Mouse (Mus musculus) ES-E14 (cell line): ENCODE results near the gene Drd1. TPM values are rescaled to one million over a fixed set of nuclear protein-coding genes. Genes with fewer than 3 reads are reported as not detected.

Experiments used
- DNase-seq: peaks from one replicate; pipeline ENCODE4 v3.0.0-alpha.2; 2013; ENCODE audit warnings: low read depth, low spot score
- H3K27ac ChIP-seq: 2 replicates; pipeline ENCODE4 v1.5.1; 2012; ENCODE audit warnings: low read depth, mild to moderate bottlenecking, low read length, moderate library complexity, mixed read lengths; ENCODE audit not compliant: poor library complexity, insufficient read depth, severe bottlenecking
- H3K36me3 ChIP-seq: 2 replicates; pipeline ENCODE4 v1.6.1; 2012; ENCODE audit warnings: mild to moderate bottlenecking, low read length, moderate library complexity, mixed read lengths; ENCODE audit not compliant: control insufficient read depth, poor library complexity, insufficient read depth, severe bottlenecking
- H3K4me1 ChIP-seq, 2 experiments: fragments of 150-350 bp in 1 of 2; sonication (generic) in 1 of 2; 2 replicates each; pipeline ENCODE4 v1.6.1; 2012; ENCODE audit warnings: low read length in 2 of 2, mild to moderate bottlenecking in 1 of 2, mixed read lengths in 1 of 2; ENCODE audit not compliant: control insufficient read depth in 2 of 2, insufficient read depth in 2 of 2, poor library complexity in 1 of 2
- H3K4me3 ChIP-seq, 2 experiments: fragments of 150-350 bp in 1 of 2; sonication (generic) in 1 of 2; 2 replicates each; pipeline ENCODE4 v1.5.1; 2012; ENCODE audit warnings: low read length in 2 of 2, low read depth in 1 of 2, mild to moderate bottlenecking in 1 of 2, mixed read lengths in 1 of 2; ENCODE audit not compliant: insufficient read depth in 1 of 2, poor library complexity in 1 of 2, severe bottlenecking in 1 of 2
- H3K9ac ChIP-seq: 2 replicates; pipeline ENCODE4 v1.6.1; 2012; ENCODE audit warnings: low read depth, mild to moderate bottlenecking, low read length, mixed read lengths; ENCODE audit not compliant: poor library complexity, insufficient read depth, severe bottlenecking
- H3K9me3 ChIP-seq: fragments of 150-350 bp; sonication (generic); 2 replicates; pipeline ENCODE4 v1.6.1; 2012; ENCODE audit warnings: low read depth, mild to moderate bottlenecking, low read length; ENCODE audit not compliant: control insufficient read depth, insufficient read depth
- CHD2 ChIP-seq: IDR thresholded peaks from 2 replicates; pipeline ENCODE4 v1.6.1; 2014; ENCODE audit warnings: mild to moderate bottlenecking, low read depth, low read length, inconsistent platforms
- HCFC1 ChIP-seq: IDR thresholded peaks from 2 replicates; pipeline ENCODE4 v1.6.1; 2012; ENCODE audit warnings: low read length, inconsistent platforms, borderline replicate concordance; ENCODE audit not compliant: insufficient read depth
- MAFK ChIP-seq: IDR thresholded peaks from 2 replicates; pipeline ENCODE4 v1.6.1; 2014; ENCODE audit warnings: mild to moderate bottlenecking, low read depth, low read length, inconsistent platforms; ENCODE audit not compliant: insufficient read depth
- ZC3H11A ChIP-seq: IDR thresholded peaks from 2 replicates; pipeline ENCODE4 v1.6.1; 2012; ENCODE audit warnings: low read depth, mild to moderate bottlenecking, inconsistent platforms, low read length, borderline replicate concordance
- ZNF384 ChIP-seq: IDR thresholded peaks from 2 replicates; pipeline ENCODE4 v1.6.1; 2012; ENCODE audit warnings: low read depth, low read length, inconsistent platforms
- in situ Hi-C, 2 experiments: fragments of 600-800 bp; cut with MboI; formaldehyde crosslinking; loops; one replicate each; pipeline ENCODE4 v1.15.1; 2025; ENCODE audit warnings: low sequenced_read_pairs in 2 of 2, inconsistent platforms in 1 of 2; ENCODE audit not compliant: unreplicated experiment in 2 of 2
- total RNA-seq: library from RNA; depleted of rRNA; stranded (reverse); fragments of 300-350 nt; gene quantifications from 2 replicates; pipeline ENCODE4 v1.2.3, GENCODE M21; 2012

The Drd1 gene
- total RNA-seq, 1 experiment, result not detected

DNA sequence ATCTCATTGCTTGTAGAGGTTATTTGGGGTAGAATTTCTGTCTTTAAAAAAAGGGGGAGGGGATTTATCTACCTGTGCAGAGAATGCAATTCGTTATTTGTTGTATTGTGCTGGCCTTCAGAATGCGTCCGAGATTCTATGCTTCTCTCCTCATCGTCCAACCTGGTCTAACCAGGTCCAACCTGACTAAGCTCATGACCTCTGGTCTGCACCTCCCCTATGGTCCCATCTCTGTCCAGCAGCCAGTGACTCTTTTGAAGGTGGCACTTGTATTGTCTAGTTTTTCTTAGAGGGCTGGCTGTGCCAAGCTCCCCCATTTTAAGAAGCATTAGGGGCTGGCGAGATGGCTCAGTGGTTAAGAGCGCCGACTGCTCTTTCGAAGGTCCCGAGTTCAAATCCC is 15.5 kb upstream of the Drd1 start:
- Histone ChIP-seq H3K9me3 (no peaks in the 10 kb centered on the region), H3K27ac (no peak overlapping the region), H3K4me1 (peaks cover 4 to 10% of the 10 kb centered on the region in 2 experiments; a peak in 3 of 4 replicates), H3K9ac (no peak overlapping the region), H3K36me3 (peaks cover 4% of the 10 kb centered on the region; the same call in 1 of the 2 replicates), H3K4me3 (peak overlapping the region in 1 of 2 experiments; percentile 47; a peak in 2 of 4 replicates)
- in situ Hi-C loops, result loop anchor here in 1 of 2 experiments (25.0 kb wide), 1 partner anchor 284 kb away; no protein-coding TSS in a partner anchor
- DNase-seq, result no peak
- TF ChIP-seq ZNF384 (no peak), MAFK (no peak), ZC3H11A (no peak), HCFC1 (no peak), CHD2 (no peak)

DNA sequence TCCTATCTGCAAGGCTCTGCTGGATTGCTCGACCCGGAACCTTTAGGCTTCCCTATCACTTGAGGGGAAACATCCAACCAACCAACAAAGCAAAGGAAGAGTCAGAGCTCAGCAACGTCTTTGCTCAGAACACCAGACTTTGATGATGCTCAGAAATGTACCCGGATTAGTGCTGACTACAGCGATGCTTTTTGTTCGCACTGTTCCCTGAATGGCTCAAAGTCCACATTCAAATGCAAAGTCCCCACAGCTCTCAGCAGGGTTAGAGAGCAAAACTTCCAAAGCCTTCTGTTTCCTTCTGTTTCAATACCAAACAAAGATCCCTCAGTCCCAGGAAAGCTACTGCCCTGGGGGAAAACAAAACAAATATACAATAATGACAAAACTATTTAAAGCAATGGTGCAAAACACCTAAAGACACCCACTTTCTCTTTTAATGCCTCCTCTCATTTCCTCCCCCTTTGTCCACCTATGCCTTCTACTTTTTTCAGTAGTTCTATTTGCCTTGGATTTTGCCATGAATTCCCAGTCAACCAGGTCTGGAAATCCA is 12.2 kb upstream of the Drd1 start:
- H3K9ac ChIP-seq, result no peak overlapping the region
- DNase-seq, result no peak
- H3K4me1 ChIP-seq, result peaks cover 3 to 5% of the 10 kb centered on the region in 2 experiments; a peak in 2 of 4 replicates
- H3K36me3 ChIP-seq, result no peaks in the 10 kb centered on the region
- no peak overlapping the region for H3K4me3 ChIP-seq
- in situ Hi-C loops, result loop anchor here in 1 of 2 experiments (25.0 kb wide), 1 partner anchor 280 kb away; no protein-coding TSS in a partner anchor
- TF ChIP-seq CHD2, result no peak
- peak; percentile 73; the same call in 1 of the 2 replicates for TF ChIP-seq MAFK
- H3K9me3 ChIP-seq, result no peaks in the 10 kb centered on the region
- no peak overlapping the region for H3K27ac ChIP-seq

DNA sequence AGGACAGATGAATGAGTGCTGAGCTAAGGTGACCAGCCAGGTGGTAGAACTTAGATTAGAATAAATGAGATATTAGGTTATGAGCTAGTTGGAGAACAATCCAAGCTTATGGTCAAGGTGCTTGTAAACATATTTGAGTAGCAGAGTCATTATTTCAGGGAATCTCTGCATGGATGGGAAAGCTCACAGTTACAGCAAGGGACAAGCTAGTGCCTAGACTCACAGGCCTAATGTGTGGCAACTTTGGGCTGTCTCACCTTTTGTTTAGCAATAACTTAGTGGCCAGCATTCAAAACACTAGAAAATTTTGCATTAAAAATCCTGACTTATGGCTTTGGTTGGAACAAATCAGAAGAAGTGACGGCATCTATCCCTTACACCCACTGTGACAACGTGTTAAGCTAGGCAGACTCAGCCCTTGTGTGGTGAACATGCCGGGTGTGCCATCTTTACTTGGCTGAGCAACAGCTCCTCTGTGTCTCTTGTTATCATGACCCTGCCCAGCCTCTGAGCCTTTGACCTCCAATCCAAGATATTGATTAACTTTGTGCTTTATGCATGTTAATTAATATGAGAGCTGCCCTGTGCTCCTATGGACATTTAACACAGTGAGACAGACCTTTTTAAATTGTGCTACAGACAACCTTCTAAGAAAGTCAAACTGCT is 10.7 kb upstream of the Drd1 start:
- in situ Hi-C loops, result loop anchor here in 1 of 2 experiments (25.0 kb wide), 1 partner anchor 279 kb away; no protein-coding TSS in a partner anchor
- DNase-seq, result no peak
- Histone ChIP-seq H3K9ac (no peak overlapping the region), H3K27ac (no peak overlapping the region), H3K4me1 (peaks cover 1 to 5% of the 10 kb centered on the region in 2 experiments; a peak in 2 of 4 replicates), H3K9me3 (no peaks in the 10 kb centered on the region), H3K4me3 (no peak overlapping the region), H3K36me3 (no peaks in the 10 kb centered on the region)
- no peak for TF ChIP-seq HCFC1
- TF ChIP-seq CHD2, result no peak
- no peak for TF ChIP-seq ZNF384
- no peak for TF ChIP-seq MAFK
- no peak for TF ChIP-seq ZC3H11A

DNA sequence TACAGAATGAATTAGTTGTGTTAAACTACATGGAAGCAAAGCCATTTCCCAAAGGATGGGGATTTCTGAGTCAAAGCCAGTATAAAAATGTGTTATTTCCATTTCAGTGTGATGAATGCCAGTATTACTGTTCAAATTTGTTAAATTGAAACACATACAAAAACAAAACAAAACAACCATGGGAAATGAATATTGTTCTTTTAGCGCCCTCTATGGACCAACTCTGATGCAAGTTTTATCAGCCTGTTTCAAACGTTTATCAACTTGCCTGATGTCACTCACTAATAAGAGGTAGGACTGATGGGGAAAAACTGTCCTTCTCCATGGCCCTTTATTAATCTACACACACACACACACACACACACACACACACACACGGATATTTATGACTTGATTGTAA is 7.8 kb upstream of the Drd1 start:
- H3K9ac ChIP-seq, result no peak overlapping the region
- DNase-seq, result no peak
- H3K4me1 ChIP-seq, result peaks cover 1 to 3% of the 10 kb centered on the region in 2 experiments; a peak in 2 of 4 replicates
- H3K4me3 ChIP-seq, result no peak overlapping the region
- no peaks in the 10 kb centered on the region for H3K9me3 ChIP-seq
- TF ChIP-seq ZNF384 (no peak), MAFK (no peak), ZC3H11A (no peak), CHD2 (no peak), HCFC1 (no peak)
- in situ Hi-C loops, result loop anchor here in 1 of 2 experiments (25.0 kb wide), 1 partner anchor 276 kb away; no protein-coding TSS in a partner anchor
- no peaks in the 10 kb centered on the region for H3K36me3 ChIP-seq
- no peak overlapping the region for H3K27ac ChIP-seq
